Mouse (Mus musculus) brain, embryonic 14.5 days (tissue): ENCODE measurements at regions not wholly inside any gene's neighbourhood (a gene's known extent, or its start where the extent isn't known, plus 50 kb on each side); places are given as distances from the start of the nearest gene placed in this dataset.

Experiments used
- CTCF ChIP-seq: fragments of 200-500 bp; IDR thresholded peaks from 2 replicates; pipeline ENCODE4 v1.5.1; 2012; ENCODE audit warnings: inconsistent platforms, mild to moderate bottlenecking, moderate library complexity, borderline replicate concordance; ENCODE audit not compliant: insufficient read depth, insufficient read length; ENCODE audit errors: extremely low read depth
- POLR2A ChIP-seq: fragments of 200-500 bp; IDR thresholded peaks from 2 replicates; pipeline ENCODE4 v1.6.1; 2012; ENCODE audit warnings: mild to moderate bottlenecking, inconsistent platforms, borderline replicate concordance; ENCODE audit not compliant: poor library complexity, insufficient read depth, insufficient read length, severe bottlenecking; ENCODE audit errors: extremely low read depth

- no peak for TF ChIP-seq POLR2A
- TF ChIP-seq CTCF: no peak
These were observed 680.5 kb downstream of the Cps1 start for GRCm38 (mm10) chr1:67803292-67803691.
